Mouse (Mus musculus) lung, postnatal 4 days (tissue): ENCODE data around the gene Fundc1.
A peak's percentile ranks its signal among the peaks of the same experiment; 100 is the strongest.
"Not testable (repeated sequence)": the region's sequence is repeated elsewhere in the genome, so short reads cannot be mapped to it uniquely, and the experiment has no call there.

Experiments
- DNase-seq, 2 experiments: peaks; one replicate each; pipeline ENCODE4 v3.0.0; 2021

Gene Fundc1

GRCm38 (mm10) chrX:17571621-17572459, at the start of gene Fundc1:
Gene Fundc1 (minus strand): TSS chrX:17572325.
- DNase-seq, result peak; percentile 94 to 97

GRCm38 (mm10) chrX:17611253-17611652, 39.1 kb upstream of the Fundc1 start:
- no peak for DNase-seq

GRCm38 (mm10) chrX:17608763-17609162, 36.6 kb upstream of the Fundc1 start:
- DNase-seq, result no peak

GRCm38 (mm10) chrX:17607668-17608067, 35.5 kb upstream of the Fundc1 start:
- no peak for DNase-seq

- DNase-seq, result no peak
Measured at GRCm38 (mm10) chrX:17593331-17593730, 21.2 kb upstream of the Fundc1 start.

GRCm38 (mm10) chrX:17590745-17591144, 18.6 kb upstream of the Fundc1 start:
- no peak for DNase-seq

- no peak for DNase-seq
Measured at GRCm38 (mm10) chrX:17571271-17571620, 879 bp downstream of the Fundc1 start.

GRCm38 (mm10) chrX:17568670-17569069, 3.5 kb downstream of the Fundc1 start:
- DNase-seq, result no peak

GRCm38 (mm10) chrX:17565743-17566142, 6.4 kb downstream of the Fundc1 start:
- no peak for DNase-seq

GRCm38 (mm10) chrX:17564732-17565131, 7.4 kb downstream of the Fundc1 start:
- DNase-seq, result no peak

GRCm38 (mm10) chrX:17558746-17559145, 13.4 kb downstream of the Fundc1 start:
- DNase-seq, result no peak

GRCm38 (mm10) chrX:17554488-17554887, 17.6 kb downstream of the Fundc1 start:
- no peak for DNase-seq

GRCm38 (mm10) chrX:17551586-17551985, 20.5 kb downstream of the Fundc1 start:
- not testable (repeated sequence) for DNase-seq

- DNase-seq, result peak; percentile 23 to 67
Measured at GRCm38 (mm10) chrX:17547143-17547806, 24.9 kb downstream of the Fundc1 start.

- DNase-seq, result no peak
Measured at GRCm38 (mm10) chrX:17544860-17545492, 27.1 kb downstream of the Fundc1 start.

GRCm38 (mm10) chrX:17537701-17538100, 34.4 kb downstream of the Fundc1 start:
- no peak for DNase-seq

GRCm38 (mm10) chrX:17527008-17527407, 45.1 kb downstream of the Fundc1 start:
- no peak for DNase-seq

- no peak for DNase-seq
Measured at GRCm38 (mm10) chrX:17521221-17521716, 50.9 kb downstream of the Fundc1 start.

GRCm38 (mm10) chrX:17520086-17520485, 52.0 kb downstream of the Fundc1 start:
- no peak for DNase-seq

GRCm38 (mm10) chrX:17514012-17514411, 58.1 kb downstream of the Fundc1 start:
- DNase-seq, result no peak

GRCm38 (mm10) chrX:17512021-17512602, 60.0 kb downstream of the Fundc1 start:
- no peak for DNase-seq
